Mouse (Mus musculus) left cerebral cortex, postnatal 10 days (tissue): ENCODE measurements at regions not wholly inside any gene's neighbourhood (a gene's known extent, or its start where the extent isn't known, plus 50 kb on each side); places are given as distances from the start of the nearest gene placed in this dataset.

Experiments
- DNase-seq, 2 experiments: peaks; one replicate each; pipeline ENCODE4 v3.0.0; 2021 to 2022; ENCODE audit warnings: low spot score in 2 of 2, mixed read lengths in 1 of 2; ENCODE audit errors: extremely low spot score in 1 of 2
- intact Hi-C: fragments of 180-260 bp; cut with DNase I; formaldehyde crosslinking; loops from one replicate; pipeline ENCODE4 v1.15.1; 2025

DNA sequence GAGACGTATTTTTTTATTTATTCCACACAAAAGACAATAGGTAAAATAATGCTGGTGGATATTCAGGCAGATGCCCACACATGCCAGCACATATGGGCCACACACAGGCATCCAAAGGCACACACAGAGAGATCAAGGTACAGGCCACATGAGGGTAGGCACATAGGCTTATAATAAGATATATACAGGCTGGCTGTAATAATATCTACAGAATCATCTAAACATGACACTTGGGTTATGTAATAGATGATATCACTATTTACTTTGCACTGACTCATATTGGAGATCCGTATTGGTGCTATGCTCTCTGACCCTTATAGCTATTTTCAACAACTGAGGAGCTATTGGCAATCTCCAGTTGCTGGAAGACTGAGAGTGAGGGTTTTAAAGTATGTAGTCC is 785.6 kb upstream of the Lcorl start:
- no peak for DNase-seq
- intact Hi-C loops, result no loop called here

DNA sequence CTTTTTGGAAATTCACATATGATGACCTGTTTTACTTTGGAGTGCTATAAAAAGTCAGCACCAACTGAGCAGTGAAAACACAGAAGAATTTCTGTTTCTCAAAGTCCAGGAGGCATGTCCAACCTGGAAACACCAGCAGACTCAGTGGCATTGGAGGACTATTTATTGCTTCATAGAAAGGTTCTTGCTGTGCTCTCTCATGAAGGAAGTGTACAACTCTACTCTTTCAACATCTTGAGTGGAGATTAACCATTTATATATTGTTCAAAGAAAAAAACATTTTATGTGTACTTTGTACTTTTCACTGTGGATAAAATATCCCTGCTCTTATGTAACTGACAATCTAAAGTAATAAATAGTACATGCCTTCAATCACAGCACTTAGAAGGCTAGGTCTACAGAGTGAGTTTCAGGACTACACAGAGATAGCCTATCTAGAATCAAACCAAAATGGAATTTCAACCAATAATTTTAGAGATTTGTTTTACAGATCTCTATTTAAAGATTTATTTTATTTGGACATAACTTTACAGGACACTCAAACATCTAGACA is 777.8 kb upstream of the Lcorl start:
- no peak for DNase-seq
- intact Hi-C loops, result no loop called here
